Mouse (Mus musculus) adrenal gland, adult 18-20 months (tissue): Measurements from ENCODE around the gene Myrf. TPM values are rescaled to one million over a fixed set of nuclear protein-coding genes. Genes with fewer than 3 reads are reported as not detected.

Experiments used
- DNase-seq, 2 experiments: peaks; one replicate each; pipeline ENCODE4 v3.0.0; 2021 to 2022; ENCODE audit warnings: low spot score in 2 of 2
- total RNA-seq, 2 experiments: library from RNA; stranded (reverse); gene quantifications; 1 replicate in 1 of 2; 2 replicates in 1 of 2; pipeline ENCODE4 v1.2.3; 2021

Myrf gene
- total RNA-seq, 2 experiments from 2014 or later = 2.1 to 2.8 TPM

- DNase-seq = peak; percentile 70 to 78
Observed at GRCm38 (mm10) chr19:10258279-10259011, 17.9 kb upstream of the Myrf start.

GRCm38 (mm10) chr19:10248128-10248527 lies 7.6 kb upstream of the Myrf start:
- DNase-seq = no peak

- DNase-seq = no peak
Observed at GRCm38 (mm10) chr19:10247165-10247564, 6.6 kb upstream of the Myrf start.

DNA sequence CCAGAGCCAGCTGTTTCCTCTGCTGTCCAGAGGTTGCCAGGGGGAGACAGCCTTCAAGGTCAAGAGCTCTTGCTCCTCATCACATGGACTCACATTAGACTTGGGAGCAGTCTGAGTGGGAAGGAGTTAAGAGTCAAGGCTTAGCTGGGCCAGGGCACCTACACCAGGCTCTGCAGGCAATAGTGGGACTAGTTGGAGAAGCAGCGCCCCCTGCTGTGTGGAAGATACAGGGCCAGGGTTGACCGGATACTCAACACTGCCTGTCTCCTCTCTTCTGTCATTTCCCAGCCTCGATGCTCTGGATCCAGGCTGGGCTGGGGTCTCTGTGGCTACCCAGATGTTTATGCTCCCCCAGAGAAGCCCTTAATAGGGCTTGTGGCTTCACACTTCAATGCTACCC lies 3.6 kb upstream of the Myrf start:
- DNase-seq = peak; percentile 30 to 59

DNA sequence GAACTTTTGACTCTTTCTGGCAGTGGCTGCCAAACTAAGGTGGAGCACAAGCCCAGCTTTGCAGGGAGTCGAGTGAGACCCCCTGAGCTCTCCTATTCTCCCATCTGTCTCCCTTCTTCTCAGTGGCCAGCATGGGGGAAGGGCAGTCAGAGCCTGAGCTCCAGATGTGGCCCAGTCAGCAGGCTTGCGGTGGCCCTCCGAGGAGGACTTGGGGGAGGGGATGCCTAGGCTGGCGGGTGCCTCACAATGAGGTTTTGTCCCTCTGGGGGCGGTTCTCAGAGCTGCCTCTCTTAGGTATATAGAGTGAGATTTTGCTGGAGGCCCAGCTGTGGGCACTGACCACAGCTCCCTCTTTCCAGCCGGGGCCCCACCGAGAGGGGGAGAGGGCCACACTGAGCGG lies 2.4 kb upstream of the Myrf start:
- DNase-seq = no peak

- DNase-seq = no peak
Observed at GRCm38 (mm10) chr19:10239975-10240653, 434 bp downstream of the Myrf start.

- no peak for DNase-seq
Observed at GRCm38 (mm10) chr19:10239419-10239818, 1.1 kb downstream of the Myrf start.

- no peak for DNase-seq
Observed at GRCm38 (mm10) chr19:10238477-10238876, 2.1 kb downstream of the Myrf start.

GRCm38 (mm10) chr19:10235784-10236565 lies 4.6 kb downstream of the Myrf start:
- DNase-seq = no peak

- DNase-seq = no peak
Observed at GRCm38 (mm10) chr19:10232327-10233017, 8.1 kb downstream of the Myrf start.

DNA sequence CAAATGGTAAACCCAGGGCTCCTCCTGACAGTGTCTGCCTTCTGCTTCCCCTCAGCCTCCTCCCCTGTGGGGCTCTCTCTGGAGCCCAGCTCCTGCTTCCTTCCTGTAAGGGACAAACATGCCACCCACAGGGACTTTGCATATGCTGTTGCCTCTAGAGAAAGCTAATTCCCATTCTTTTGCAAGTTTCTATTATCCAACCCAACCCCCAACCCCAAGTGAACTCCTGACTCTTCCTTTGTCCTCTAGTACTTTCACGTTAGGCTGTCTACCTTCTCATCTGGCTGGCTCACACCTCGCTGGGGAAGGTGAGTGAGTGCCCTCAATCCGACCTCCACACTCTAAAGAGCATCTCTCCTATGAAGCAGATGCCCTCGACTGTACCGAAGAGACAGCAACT lies 8.7 kb downstream of the Myrf start:
- no peak for DNase-seq

DNA sequence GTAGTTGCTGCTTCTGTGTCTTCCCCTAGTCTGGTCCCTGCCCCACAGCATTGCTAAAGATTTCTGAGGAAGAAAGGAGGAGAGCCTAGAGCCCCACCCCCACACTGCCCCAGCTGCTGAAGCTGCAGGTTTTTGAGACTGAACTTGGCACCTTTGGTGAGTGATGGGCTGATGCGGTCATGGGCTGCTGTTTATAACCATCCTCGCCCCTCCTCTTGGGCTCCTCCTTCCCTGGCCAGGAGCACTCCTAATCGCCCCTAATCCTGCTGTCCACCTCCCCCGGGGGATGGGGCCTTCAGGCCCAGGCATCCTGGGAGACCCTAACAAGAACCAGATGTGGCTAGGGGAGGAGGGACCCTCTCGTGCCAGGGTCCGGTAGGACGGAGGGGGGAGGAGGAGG lies 9.5 kb downstream of the Myrf start:
- DNase-seq = no peak

DNA sequence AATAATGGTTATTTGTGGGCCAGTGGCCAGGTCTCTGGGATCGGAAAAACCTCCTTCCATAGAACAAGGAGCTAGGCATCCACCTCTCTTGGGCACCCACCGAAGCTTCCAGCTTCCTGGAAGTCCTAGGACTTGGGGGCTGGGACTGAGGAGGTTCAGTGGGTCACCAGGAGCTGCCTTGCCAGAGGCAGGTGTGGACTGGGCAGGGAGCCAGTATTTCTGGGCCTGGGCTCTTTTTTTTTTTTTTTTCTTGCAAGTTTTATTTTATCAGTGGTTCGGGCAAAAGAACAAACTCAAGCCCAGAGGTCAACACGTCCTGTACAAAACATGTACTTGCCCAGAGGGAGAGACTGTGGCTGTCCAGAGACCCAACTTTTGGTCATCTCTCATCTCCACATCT lies 14.8 kb downstream of the Myrf start:
- DNase-seq = no peak

GRCm38 (mm10) chr19:10224637-10225453 lies 15.7 kb downstream of the Myrf start:
- no peak for DNase-seq

GRCm38 (mm10) chr19:10223561-10223960 lies 17.0 kb downstream of the Myrf start:
- no peak for DNase-seq

- DNase-seq = no peak
Observed at GRCm38 (mm10) chr19:10222656-10223055, 17.9 kb downstream of the Myrf start.

GRCm38 (mm10) chr19:10221585-10221984 lies 19.0 kb downstream of the Myrf start:
- no peak for DNase-seq

GRCm38 (mm10) chr19:10219593-10219992 lies 21.0 kb downstream of the Myrf start:
- DNase-seq = no peak

DNA sequence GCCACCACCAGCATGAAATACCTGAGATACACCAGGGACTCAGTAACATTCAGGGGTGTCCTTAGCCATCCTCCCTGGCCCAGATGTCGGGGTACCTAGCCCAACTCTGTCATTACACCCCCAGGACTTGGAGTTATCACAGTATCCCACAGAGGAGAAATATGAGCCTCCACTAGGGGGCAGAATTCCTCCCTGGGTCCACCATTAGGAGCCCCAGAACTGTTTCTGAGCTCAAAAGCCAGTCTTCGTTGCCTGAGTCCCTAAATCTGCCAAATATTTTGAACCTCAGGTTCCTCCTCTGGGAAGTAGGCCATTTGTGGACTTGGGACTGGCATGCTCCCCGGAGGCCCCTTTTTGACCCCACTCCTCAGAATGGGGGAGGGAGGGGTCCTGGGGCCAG lies 21.4 kb downstream of the Myrf start:
- peak in 1 of 2 experiments; percentile 32 for DNase-seq

- no peak for DNase-seq
Observed at GRCm38 (mm10) chr19:10216101-10216500, 24.4 kb downstream of the Myrf start.
